Mouse (Mus musculus): ENCODE data around the gene Fnbp4. TPM values are rescaled to one million over a fixed set of nuclear protein-coding genes. Genes with fewer than 3 reads are reported as not detected.

The Fnbp4 gene
- polyA plus RNA-seq (2015; fragmentation: Nextera tagmentation; extraction: Ambion mirVana), result 29.6 and 33.0 TPM in 2 replicates

GRCm38 (mm10) chr2:90745053-90745678 is at the start of gene Fnbp4:
Gene Fnbp4 (plus strand): TSS chr2:90745370.

GRCm38 (mm10) chr2:90782458-90782857 is 37.3 kb downstream of the Fnbp4 start, which contains the start of gene Agbl2:
Gene Agbl2 (plus strand): TSS chr2:90782727.

Other genes starting within 250 kb of the Fnbp4 start
- 1.8 and 1.9 TPM in 2 replicates for gene Ptprj, start 164.7 kb upstream of the Fnbp4 start, polyA plus RNA-seq (2015; fragmentation: Nextera tagmentation; extraction: Ambion mirVana)
- 12.5 and 14.4 TPM in 2 replicates for gene Nup160, start 68.2 kb upstream of the Fnbp4 start, polyA plus RNA-seq (2015; fragmentation: Nextera tagmentation; extraction: Ambion mirVana)
- gene Agbl2, start 37.4 kb downstream of the Fnbp4 start, polyA plus RNA-seq (2015; fragmentation: Nextera tagmentation; extraction: Ambion mirVana), result 0.83 and 1.0 TPM in 2 replicates
- gene Mtch2, start 101.8 kb downstream of the Fnbp4 start, polyA plus RNA-seq (2015; fragmentation: Nextera tagmentation; extraction: Ambion mirVana), result 164 and 168 TPM in 2 replicates
- 7.4 TPM in 2 replicates for gene C1qtnf4, start 140.5 kb downstream of the Fnbp4 start, polyA plus RNA-seq (2015; fragmentation: Nextera tagmentation; extraction: Ambion mirVana)
- gene Kbtbd4, start 159.4 kb downstream of the Fnbp4 start, polyA plus RNA-seq (2015; fragmentation: Nextera tagmentation; extraction: Ambion mirVana), result 13.5 and 15.0 TPM in 2 replicates
- gene Ndufs3, start 159.5 kb downstream of the Fnbp4 start, polyA plus RNA-seq (2015; fragmentation: Nextera tagmentation; extraction: Ambion mirVana), result 188 and 191 TPM in 2 replicates
- gene Celf1, start 195.0 kb downstream of the Fnbp4 start, polyA plus RNA-seq (2015; fragmentation: Nextera tagmentation; extraction: Ambion mirVana), result 56.2 and 64.0 TPM in 2 replicates